Mouse (Mus musculus): ENCODE measurements at regions not wholly inside any gene's neighbourhood (a gene's known extent, or its start where the extent isn't known, plus 50 kb on each side); places are given as distances from the start of the nearest gene placed in this dataset.

- DNase-seq: peak; percentile 43
Measured at GRCm38 (mm10) chr8:26888050-26888449, 89.1 kb upstream of the Zfp703 start.

GRCm38 (mm10) chr8:26891881-26892280, 85.2 kb upstream of the Zfp703 start:
- DNase-seq: peak; percentile 59

- no peak for DNase-seq
Measured at GRCm38 (mm10) chr8:26892380-26892779, 84.7 kb upstream of the Zfp703 start.

GRCm38 (mm10) chr8:26895867-26896266, 81.3 kb upstream of the Zfp703 start:
- no peak for DNase-seq

GRCm38 (mm10) chr8:26903289-26903688, 73.8 kb upstream of the Zfp703 start:
- no peak for DNase-seq

- no peak for DNase-seq
Measured at GRCm38 (mm10) chr8:26906257-26906656, 70.9 kb upstream of the Zfp703 start.

- peak; percentile 69 for DNase-seq
Measured at GRCm38 (mm10) chr8:26907347-26908170, 69.6 kb upstream of the Zfp703 start.

GRCm38 (mm10) chr8:26910186-26910585, 66.9 kb upstream of the Zfp703 start:
- no peak for DNase-seq

- no peak for DNase-seq
Measured at GRCm38 (mm10) chr8:26913562-26914529, 63.3 kb upstream of the Zfp703 start.

GRCm38 (mm10) chr8:26915731-26916130, 61.4 kb upstream of the Zfp703 start:
- DNase-seq: no peak

- no peak for DNase-seq
Measured at GRCm38 (mm10) chr8:26921531-26922177, 55.5 kb upstream of the Zfp703 start.

GRCm38 (mm10) chr8:26922178-26922540, 55.0 kb upstream of the Zfp703 start:
- no peak for DNase-seq

GRCm38 (mm10) chr8:26923166-26923565, 54.0 kb upstream of the Zfp703 start:
- DNase-seq: no peak

Measured in lung, postnatal 36 days (tissue).